Mouse (Mus musculus): ENCODE measurements at regions not wholly inside any gene's neighbourhood (a gene's known extent, or its start where the extent isn't known, plus 50 kb on each side); places are given as distances from the start of the nearest gene placed in this dataset.

DNA sequence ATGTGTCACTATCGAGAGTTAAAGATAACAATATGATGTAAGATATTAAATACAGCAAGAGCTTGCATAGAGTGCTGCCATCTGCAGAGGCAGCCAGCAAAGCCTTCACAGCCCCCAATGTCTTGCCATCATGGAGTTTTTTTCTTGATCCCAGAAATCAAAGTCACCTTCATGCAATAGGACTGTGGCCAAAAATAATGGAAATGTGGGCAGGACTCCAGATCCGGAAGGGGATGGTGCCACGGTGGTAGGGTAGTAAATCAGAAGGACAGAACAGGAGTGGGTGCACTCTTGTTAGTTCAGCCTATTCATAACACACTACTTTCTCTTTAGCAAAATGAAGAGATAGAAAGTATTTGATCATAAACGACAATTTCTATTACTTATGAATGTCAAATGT, 145.3 kb downstream of the Cavin4 start:
- no peak for TF ChIP-seq MAFK (IDR thresholded peaks at IDR 0.05; ENCODE audit: insufficient read depth, low read depth, low read length)
- no peak for DNase-seq (ENCODE audit: low read depth, low spot score)
- no peak overlapping the region for H3K27ac ChIP-seq (ENCODE audit: insufficient read depth, low read depth, low read length, poor library complexity, severe bottlenecking)
- H3K36me3 ChIP-seq (ENCODE audit: control insufficient read depth, insufficient read depth, low read length, poor library complexity, severe bottlenecking), result no peaks in the 10 kb centered on the region
- no peaks in the 10 kb centered on the region for H3K9me3 ChIP-seq (ENCODE audit: control insufficient read depth, insufficient read depth, low read depth, low read length)
- H3K4me1 ChIP-seq (ENCODE audit: control insufficient read depth in 2 of 2, insufficient read depth in 2 of 2, low read length in 2 of 2, poor library complexity in 1 of 2), result no peaks in the 10 kb centered on the region
- no peak overlapping the region; the same call in 1 of the 2 replicates for H3K9ac ChIP-seq (ENCODE audit: insufficient read depth, low read depth, low read length, poor library complexity, severe bottlenecking)
- no peak overlapping the region for H3K4me3 ChIP-seq (ENCODE audit: insufficient read depth in 1 of 2, low read depth in 1 of 2, low read length in 2 of 2, poor library complexity in 1 of 2, severe bottlenecking in 1 of 2)
- in situ Hi-C loops (cut with MboI; ENCODE audit: low sequenced_read_pairs in 2 of 2, unreplicated experiment in 2 of 2), result no loop called here

DNA sequence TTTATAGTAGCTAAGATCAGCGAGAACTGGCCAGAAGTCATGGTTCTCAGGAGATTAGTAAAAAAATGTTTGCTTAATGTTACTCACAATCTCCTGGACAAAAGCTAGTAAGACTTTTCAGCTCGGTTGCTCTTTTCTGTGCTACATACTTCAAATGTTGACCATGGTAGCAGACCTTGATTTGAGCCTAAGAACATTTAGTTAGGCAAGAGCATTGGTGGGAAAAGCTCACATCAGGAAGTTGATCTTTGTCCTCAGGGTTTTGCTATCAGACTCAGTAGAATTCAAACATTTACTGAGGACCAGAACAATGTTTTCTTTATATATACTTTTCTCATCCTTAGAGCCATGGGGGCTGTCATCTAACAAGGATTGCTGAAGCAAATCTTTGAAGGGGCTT, 170.4 kb downstream of the Cavin4 start:
- H3K9me3 ChIP-seq (ENCODE audit: control insufficient read depth, insufficient read depth, low read depth, low read length), result no peaks in the 10 kb centered on the region
- no peak for DNase-seq (ENCODE audit: low read depth, low spot score)
- H3K27ac ChIP-seq (ENCODE audit: insufficient read depth, low read depth, low read length, poor library complexity, severe bottlenecking), result no peak overlapping the region
- H3K4me1 ChIP-seq (ENCODE audit: control insufficient read depth in 2 of 2, insufficient read depth in 2 of 2, low read length in 2 of 2, poor library complexity in 1 of 2), result no peaks in the 10 kb centered on the region
- no peak overlapping the region for H3K9ac ChIP-seq (ENCODE audit: insufficient read depth, low read depth, low read length, poor library complexity, severe bottlenecking)
- no peaks in the 10 kb centered on the region for H3K36me3 ChIP-seq (ENCODE audit: control insufficient read depth, insufficient read depth, low read length, poor library complexity, severe bottlenecking)
- TF ChIP-seq CHD2 (IDR thresholded peaks at IDR 0.05; ENCODE audit: low read depth, low read length), result no peak
- TF ChIP-seq HCFC1 (IDR thresholded peaks at IDR 0.05; ENCODE audit: borderline replicate concordance, insufficient read depth, low read length), result no peak
- no peak for TF ChIP-seq MAFK (IDR thresholded peaks at IDR 0.05; ENCODE audit: insufficient read depth, low read depth, low read length)
- no peak for TF ChIP-seq ZNF384 (IDR thresholded peaks at IDR 0.05; ENCODE audit: low read depth, low read length)
- no peak for TF ChIP-seq ZC3H11A (IDR thresholded peaks at IDR 0.05; ENCODE audit: borderline replicate concordance, low read depth, low read length)
- in situ Hi-C loops (cut with MboI; ENCODE audit: low sequenced_read_pairs in 2 of 2, unreplicated experiment in 2 of 2), result no loop called here
- no peak overlapping the region for H3K4me3 ChIP-seq (ENCODE audit: insufficient read depth in 1 of 2, low read depth in 1 of 2, low read length in 2 of 2, poor library complexity in 1 of 2, severe bottlenecking in 1 of 2)

DNA sequence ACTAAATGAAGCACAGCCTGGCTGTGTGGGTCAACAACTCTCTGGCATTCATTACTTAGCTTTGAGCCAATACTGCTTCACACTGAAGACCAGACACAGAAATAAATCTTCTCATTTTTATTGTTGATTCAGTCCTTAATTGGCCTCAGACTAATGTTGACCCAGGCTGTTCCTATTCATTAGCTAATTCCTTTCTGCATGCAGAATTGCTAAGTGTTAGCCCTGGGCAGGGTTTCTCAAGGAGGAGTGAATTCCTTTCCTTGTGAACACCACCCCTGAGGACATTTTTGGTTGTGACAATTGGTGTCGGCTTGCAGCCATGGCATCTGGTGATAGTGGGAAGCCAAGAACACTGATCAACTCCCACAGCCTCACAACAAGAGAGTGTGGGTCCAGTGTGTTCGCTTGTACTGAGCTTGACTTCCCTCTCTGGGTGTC, 179.5 kb downstream of the Cavin4 start:
- no peaks in the 10 kb centered on the region for H3K36me3 ChIP-seq (ENCODE audit: control insufficient read depth, insufficient read depth, low read length, poor library complexity, severe bottlenecking)
- TF ChIP-seq ZNF384 (IDR thresholded peaks at IDR 0.05; ENCODE audit: low read depth, low read length), result no peak
- no peak for TF ChIP-seq ZC3H11A (IDR thresholded peaks at IDR 0.05; ENCODE audit: borderline replicate concordance, low read depth, low read length)
- no peak for TF ChIP-seq MAFK (IDR thresholded peaks at IDR 0.05; ENCODE audit: insufficient read depth, low read depth, low read length)
- no peak for TF ChIP-seq HCFC1 (IDR thresholded peaks at IDR 0.05; ENCODE audit: borderline replicate concordance, insufficient read depth, low read length)
- TF ChIP-seq CHD2 (IDR thresholded peaks at IDR 0.05; ENCODE audit: low read depth, low read length), result no peak
- DNase-seq (ENCODE audit: low read depth, low spot score), result no peak
- in situ Hi-C loops (cut with MboI; ENCODE audit: low sequenced_read_pairs in 2 of 2, unreplicated experiment in 2 of 2), result no loop called here
- H3K9ac ChIP-seq (ENCODE audit: insufficient read depth, low read depth, low read length, poor library complexity, severe bottlenecking), result no peak overlapping the region
- no peak overlapping the region for H3K4me3 ChIP-seq (ENCODE audit: insufficient read depth in 1 of 2, low read depth in 1 of 2, low read length in 2 of 2, poor library complexity in 1 of 2, severe bottlenecking in 1 of 2)
- no peak overlapping the region for H3K27ac ChIP-seq (ENCODE audit: insufficient read depth, low read depth, low read length, poor library complexity, severe bottlenecking)
- H3K9me3 ChIP-seq (ENCODE audit: control insufficient read depth, insufficient read depth, low read depth, low read length), result no peaks in the 10 kb centered on the region
- H3K4me1 ChIP-seq (ENCODE audit: control insufficient read depth in 2 of 2, insufficient read depth in 2 of 2, low read length in 2 of 2, poor library complexity in 1 of 2), result no peaks in the 10 kb centered on the region

GRCm38 (mm10) chr4:48871105-48871504, 188.0 kb upstream of the Plppr1 start:
- TF ChIP-seq ZC3H11A (IDR thresholded peaks at IDR 0.05; ENCODE audit: borderline replicate concordance, low read depth, low read length), result no peak
- TF ChIP-seq CHD2 (IDR thresholded peaks at IDR 0.05; ENCODE audit: low read depth, low read length), result no peak
- no peaks in the 10 kb centered on the region for H3K9me3 ChIP-seq (ENCODE audit: control insufficient read depth, insufficient read depth, low read depth, low read length)
- H3K4me3 ChIP-seq (ENCODE audit: insufficient read depth in 1 of 2, low read depth in 1 of 2, low read length in 2 of 2, poor library complexity in 1 of 2, severe bottlenecking in 1 of 2), result no peak overlapping the region
- H3K4me1 ChIP-seq (ENCODE audit: control insufficient read depth in 2 of 2, insufficient read depth in 2 of 2, low read length in 2 of 2, poor library complexity in 1 of 2), result no peaks in the 10 kb centered on the region
- H3K36me3 ChIP-seq (ENCODE audit: control insufficient read depth, insufficient read depth, low read length, poor library complexity, severe bottlenecking), result no peaks in the 10 kb centered on the region
- no peak for DNase-seq (ENCODE audit: low read depth, low spot score)
- in situ Hi-C loops (cut with MboI; ENCODE audit: low sequenced_read_pairs in 2 of 2, unreplicated experiment in 2 of 2), result no loop called here
- H3K27ac ChIP-seq (ENCODE audit: insufficient read depth, low read depth, low read length, poor library complexity, severe bottlenecking), result no peak overlapping the region
- no peak overlapping the region for H3K9ac ChIP-seq (ENCODE audit: insufficient read depth, low read depth, low read length, poor library complexity, severe bottlenecking)

DNA sequence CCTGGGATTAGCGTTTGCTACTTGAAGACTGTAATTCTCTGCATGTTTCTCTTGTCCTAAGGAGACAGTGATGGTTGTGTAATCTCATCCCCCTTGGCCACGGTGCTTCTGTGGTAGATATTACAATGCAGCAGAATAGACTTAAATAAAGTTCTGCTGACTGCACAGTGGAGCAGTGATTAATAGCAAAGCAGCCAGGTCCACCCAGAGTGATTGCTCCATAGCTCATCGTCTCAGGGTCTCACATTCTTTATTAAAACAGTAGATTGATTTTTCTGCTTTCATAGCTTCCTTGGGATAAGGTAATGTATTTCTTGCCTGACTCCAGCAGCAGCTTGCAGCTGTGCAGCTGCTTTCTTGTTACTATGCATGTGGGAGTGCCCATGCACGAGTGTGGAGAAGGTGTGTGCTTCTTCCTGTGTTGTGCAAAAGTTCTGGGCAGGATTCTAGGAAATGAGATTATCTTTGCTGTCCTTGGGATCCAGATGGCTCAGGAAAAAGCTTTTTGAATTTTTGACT, 169.9 kb upstream of the Plppr1 start:
- DNase-seq (ENCODE audit: low read depth, low spot score), result no peak
- in situ Hi-C loops (cut with MboI; ENCODE audit: low sequenced_read_pairs in 2 of 2, unreplicated experiment in 2 of 2), result no loop called here
- Histone ChIP-seq H3K4me1 (ENCODE audit: control insufficient read depth in 2 of 2, insufficient read depth in 2 of 2, low read length in 2 of 2, poor library complexity in 1 of 2) (no peaks in the 10 kb centered on the region), H3K36me3 (ENCODE audit: control insufficient read depth, insufficient read depth, low read length, poor library complexity, severe bottlenecking) (no peaks in the 10 kb centered on the region), H3K9me3 (ENCODE audit: control insufficient read depth, insufficient read depth, low read depth, low read length) (no peaks in the 10 kb centered on the region), H3K4me3 (ENCODE audit: insufficient read depth in 1 of 2, low read depth in 1 of 2, low read length in 2 of 2, poor library complexity in 1 of 2, severe bottlenecking in 1 of 2) (no peak overlapping the region), H3K27ac (ENCODE audit: insufficient read depth, low read depth, low read length, poor library complexity, severe bottlenecking) (no peak overlapping the region), H3K9ac (ENCODE audit: insufficient read depth, low read depth, low read length, poor library complexity, severe bottlenecking) (no peak overlapping the region)
- TF ChIP-seq ZNF384 (IDR thresholded peaks at IDR 0.05; ENCODE audit: low read depth, low read length) (no peak), MAFK (IDR thresholded peaks at IDR 0.05; ENCODE audit: insufficient read depth, low read depth, low read length) (no peak), HCFC1 (IDR thresholded peaks at IDR 0.05; ENCODE audit: borderline replicate concordance, insufficient read depth, low read length) (no peak)
